Mouse (Mus musculus) intestine, embryonic 16.5 days (tissue): ENCODE results near the gene Gmfg. TPM values are rescaled to one million over a fixed set of nuclear protein-coding genes. Genes with fewer than 3 reads are reported as not detected.
A peak's percentile ranks its signal among the peaks of the same experiment; 100 is the strongest.

Experiments
- ATAC-seq: fragments of 200-750 bp; cut with Nextera tagmentation; 2 replicates; pipeline ENCODE4 v1.8.0; 2017; ENCODE audit warnings: moderate TSS enrichment, moderate library complexity
- H3K27ac ChIP-seq: fragments of 300-500 bp; sonication (generic); 2 replicates; pipeline ENCODE4 v1.5.1; 2014; ENCODE audit warnings: mild to moderate bottlenecking, low read length
- H3K27me3 ChIP-seq: fragments of 300-500 bp; sonication (generic); replicated peaks from 2 replicates; pipeline ENCODE4 v1.6.1; 2014; ENCODE audit warnings: low read length, control low read depth, mixed read lengths; ENCODE audit not compliant: control insufficient read depth, insufficient read depth
- H3K36me3 ChIP-seq: fragments of 300-500 bp; sonication (generic); 2 replicates; pipeline ENCODE4 v1.6.1; 2014; ENCODE audit warnings: low read length, control low read depth; ENCODE audit not compliant: control insufficient read depth, insufficient read depth
- H3K4me1 ChIP-seq: fragments of 300-500 bp; sonication (generic); 2 replicates; pipeline ENCODE4 v1.6.1; 2014; ENCODE audit warnings: low read length, control low read depth, mixed read lengths; ENCODE audit not compliant: control insufficient read depth, insufficient read depth
- H3K4me2 ChIP-seq: fragments of 300-500 bp; sonication (generic); 2 replicates; pipeline ENCODE4 v1.6.1; 2014; ENCODE audit warnings: low read depth, low read length, control low read depth
- H3K4me3 ChIP-seq: fragments of 300-500 bp; sonication (generic); 2 replicates; pipeline ENCODE4 v1.5.1; 2014; ENCODE audit warnings: mild to moderate bottlenecking, low read length
- H3K9ac ChIP-seq: fragments of 300-500 bp; sonication (generic); 2 replicates; pipeline ENCODE4 v1.6.1; 2014; ENCODE audit warnings: low read depth, low read length
- H3K9me3 ChIP-seq: fragments of 300-500 bp; sonication (generic); 2 replicates; pipeline ENCODE4 v1.6.1; 2016; ENCODE audit warnings: low read length, control low read depth; ENCODE audit not compliant: control insufficient read depth
- WGBS: fragments of 180-500 bp; shearing (Covaris S2); extraction: QIAGEN DNeasy Blood & Tissue Kit; methylation state at CpG from one replicate; pipeline ENCODE4 v1.1.7; 2014; 5-methylcytosine and 5-hydroxymethylcytosine counted together
- polyA plus RNA-seq: library from polyadenylated mRNA; unstranded; fragments of >200 nt; fragmentation: Nextera tagmentation; extraction: Ambion mirVana; gene quantifications from 2 replicates; pipeline ENCODE4 v1.2.1, GENCODE M21; 2015

The Gmfg gene
- 17.8 and 19.4 TPM in 2 replicates for polyA plus RNA-seq

GRCm38 (mm10) chr7:28436932-28437570 lies at the start of gene Gmfg:
Gmfg (plus strand) TSS chr7:28437447.
- peaks cover 17% of the 10 kb centered on the region for H3K4me1 ChIP-seq
- peak within 1 kb of the TSS; percentile 50 for H3K4me2 ChIP-seq
- ATAC-seq: peak; percentile 67
- peak within 1 kb of the TSS; percentile 36 for H3K27ac ChIP-seq
- no peaks in the 10 kb centered on the region for H3K27me3 ChIP-seq
- H3K9me3 ChIP-seq: no peaks in the 10 kb centered on the region
- 3% methylated on average over 16 of the region's 16 CpGs for WGBS
- H3K4me3 ChIP-seq: peak within 1 kb of the TSS; percentile 88
- peaks cover 2% of the 10 kb centered on the region; the same call in 1 of the 2 replicates for H3K36me3 ChIP-seq
- peak within 1 kb of the TSS; percentile 73 for H3K9ac ChIP-seq

- H3K9me3 ChIP-seq: no peaks in the 10 kb centered on the region
- WGBS: 97% methylated on average over 3 of the region's 3 CpGs
- peaks cover 16% of the 10 kb centered on the region for H3K4me1 ChIP-seq
- H3K27me3 ChIP-seq: no peaks in the 10 kb centered on the region
- H3K27ac ChIP-seq: no peak overlapping the region
- ATAC-seq: no peak
- H3K4me3 ChIP-seq: no peak overlapping the region
- no peak overlapping the region for H3K9ac ChIP-seq
- no peak overlapping the region for H3K4me2 ChIP-seq
- peaks cover 15% of the 10 kb centered on the region for H3K36me3 ChIP-seq
Measured at GRCm38 (mm10) chr7:28390331-28390730, 46.9 kb upstream of the Gmfg start.

- peak within 1 kb of the TSS; percentile 71 for H3K4me3 ChIP-seq
- 0% methylated on average over 58 of the region's 58 CpGs for WGBS
- peaks cover 12% of the 10 kb centered on the region for H3K4me1 ChIP-seq
- peak within 1 kb of the TSS; percentile 86 for H3K9ac ChIP-seq
- H3K27ac ChIP-seq: peak within 1 kb of the TSS; percentile 53
- peaks cover 17% of the 10 kb centered on the region for H3K36me3 ChIP-seq
- peak within 1 kb of the TSS; percentile 92 for H3K4me2 ChIP-seq
- no peaks in the 10 kb centered on the region for H3K27me3 ChIP-seq
- ATAC-seq: peak; percentile 98
- no peaks in the 10 kb centered on the region for H3K9me3 ChIP-seq
Measured at GRCm38 (mm10) chr7:28392429-28393271, 44.6 kb upstream of the Gmfg start, which contains the start of the genes Med29 and Paf1. Med29 (minus strand) TSS chr7:28392708. Paf1 (plus strand) TSS chr7:28392951.

- Histone ChIP-seq H3K4me1 (peaks cover 12% of the 10 kb centered on the region), H3K4me3 (peak overlapping the region; percentile 71), H3K9me3 (no peaks in the 10 kb centered on the region), H3K27me3 (no peaks in the 10 kb centered on the region), H3K27ac (peak overlapping the region; percentile 53), H3K9ac (peak overlapping the region; percentile 80), H3K4me2 (peak overlapping the region; percentile 92), H3K36me3 (peaks cover 16% of the 10 kb centered on the region)
- ATAC-seq: no peak
- WGBS: 5% methylated on average over 22 of the region's 22 CpGs
Measured at GRCm38 (mm10) chr7:28393272-28393951, 43.8 kb upstream of the Gmfg start.

GRCm38 (mm10) chr7:28395425-28395824 lies 41.8 kb upstream of the Gmfg start:
- Histone ChIP-seq H3K4me3 (no peak overlapping the region), H3K27me3 (no peaks in the 10 kb centered on the region), H3K36me3 (peaks cover 12% of the 10 kb centered on the region), H3K9ac (no peak overlapping the region), H3K27ac (no peak overlapping the region), H3K4me1 (peaks cover 12% of the 10 kb centered on the region), H3K4me2 (no peak overlapping the region), H3K9me3 (no peaks in the 10 kb centered on the region)
- ATAC-seq: no peak
- WGBS: 94% methylated on average over 4 of the region's 4 CpGs

- Histone ChIP-seq H3K27ac (no peak overlapping the region), H3K9me3 (no peaks in the 10 kb centered on the region), H3K4me1 (peaks cover 6% of the 10 kb centered on the region), H3K4me3 (no peak overlapping the region), H3K9ac (no peak overlapping the region), H3K4me2 (no peak overlapping the region), H3K36me3 (peaks cover 12% of the 10 kb centered on the region), H3K27me3 (no peaks in the 10 kb centered on the region)
- no peak for ATAC-seq
- 71% methylated on average over 3 of the region's 3 CpGs for WGBS
Measured at GRCm38 (mm10) chr7:28398000-28398399, 39.2 kb upstream of the Gmfg start.

GRCm38 (mm10) chr7:28398696-28399340 lies 38.4 kb upstream of the Gmfg start:
- ATAC-seq: no peak
- no peaks in the 10 kb centered on the region for H3K9me3 ChIP-seq
- 92% methylated on average over 10 of the region's 10 CpGs for WGBS
- peaks cover 1% of the 10 kb centered on the region for H3K4me1 ChIP-seq
- H3K27me3 ChIP-seq: no peaks in the 10 kb centered on the region
- no peak overlapping the region for H3K4me2 ChIP-seq
- no peak overlapping the region for H3K27ac ChIP-seq
- peaks cover 14% of the 10 kb centered on the region for H3K36me3 ChIP-seq
- no peak overlapping the region for H3K4me3 ChIP-seq
- no peak overlapping the region for H3K9ac ChIP-seq

GRCm38 (mm10) chr7:28401030-28401429 lies 36.2 kb upstream of the Gmfg start:
- Histone ChIP-seq H3K4me1 (no peaks in the 10 kb centered on the region), H3K4me3 (no peak overlapping the region), H3K9ac (no peak overlapping the region), H3K36me3 (peaks cover 22% of the 10 kb centered on the region), H3K27ac (no peak overlapping the region), H3K4me2 (no peak overlapping the region), H3K9me3 (no peaks in the 10 kb centered on the region), H3K27me3 (no peaks in the 10 kb centered on the region)
- WGBS: 100% methylated on average over 1 of the region's 1 CpGs
- no peak for ATAC-seq

- Histone ChIP-seq H3K27ac (no peak overlapping the region), H3K9ac (no peak overlapping the region), H3K27me3 (no peaks in the 10 kb centered on the region), H3K4me3 (no peak overlapping the region), H3K4me1 (no peaks in the 10 kb centered on the region), H3K36me3 (peaks cover 29% of the 10 kb centered on the region), H3K4me2 (no peak overlapping the region), H3K9me3 (no peaks in the 10 kb centered on the region)
- WGBS: 85% methylated on average over 3 of the region's 3 CpGs
- ATAC-seq: no peak
Measured at GRCm38 (mm10) chr7:28401942-28402341, 35.3 kb upstream of the Gmfg start.
